Mouse (Mus musculus) frontal cortex, postnatal 10 days (tissue): ENCODE results near the gene Senp8.
"Not testable (repeated sequence)": the region's sequence is repeated elsewhere in the genome, so short reads cannot be mapped to it uniquely, and the experiment has no call there.

Source experiments
- DNase-seq, 2 experiments: peaks; one replicate each; pipeline ENCODE4 v3.0.0; 2022; ENCODE audit warnings: low spot score in 2 of 2, mixed read lengths in 1 of 2

The Senp8 gene

GRCm38 (mm10) chr9:59750267-59751065 lies at the start of gene Senp8, which contains the start of gene Myo9a:
Senp8 (minus strand) TSS chr9:59750710.
Myo9a (plus strand) TSS chr9:59750896.
- DNase-seq, result peak; percentile 99 to 100

- DNase-seq, result not testable (repeated sequence)
Measured at GRCm38 (mm10) chr9:59766966-59767461, 16.5 kb upstream of the Senp8 start.

GRCm38 (mm10) chr9:59760515-59760914 lies 10.0 kb upstream of the Senp8 start:
- no peak for DNase-seq

GRCm38 (mm10) chr9:59757016-59757415 lies 6.5 kb upstream of the Senp8 start:
- not testable (repeated sequence) for DNase-seq

GRCm38 (mm10) chr9:59755199-59755598 lies 4.7 kb upstream of the Senp8 start:
- DNase-seq, result no peak

GRCm38 (mm10) chr9:59751966-59752365 lies 1.5 kb upstream of the Senp8 start:
- no peak for DNase-seq

GRCm38 (mm10) chr9:59751066-59751581 lies 614 bp upstream of the Senp8 start:
- peak in 1 of 2 experiments; percentile 76 for DNase-seq

- DNase-seq, result no peak
Measured at GRCm38 (mm10) chr9:59749581-59750265, 787 bp downstream of the Senp8 start.

GRCm38 (mm10) chr9:59748969-59749368 lies 1.5 kb downstream of the Senp8 start:
- DNase-seq, result no peak

- DNase-seq, result no peak
Measured at GRCm38 (mm10) chr9:59748387-59748786, 2.1 kb downstream of the Senp8 start.

GRCm38 (mm10) chr9:59743903-59744302 lies 6.6 kb downstream of the Senp8 start:
- DNase-seq, result no peak

GRCm38 (mm10) chr9:59740593-59740992 lies 9.9 kb downstream of the Senp8 start:
- no peak for DNase-seq

- DNase-seq, result no peak
Measured at GRCm38 (mm10) chr9:59735394-59735793, 15.1 kb downstream of the Senp8 start.

GRCm38 (mm10) chr9:59733075-59733474 lies 17.4 kb downstream of the Senp8 start:
- no peak for DNase-seq

GRCm38 (mm10) chr9:59731136-59731535 lies 19.4 kb downstream of the Senp8 start:
- no peak for DNase-seq

- no peak for DNase-seq
Measured at GRCm38 (mm10) chr9:59727569-59728286, 22.8 kb downstream of the Senp8 start.

- DNase-seq, result no peak
Measured at GRCm38 (mm10) chr9:59725515-59725914, 25.0 kb downstream of the Senp8 start.

- DNase-seq, result peak; percentile 23 to 27
Measured at GRCm38 (mm10) chr9:59723791-59724442, 26.6 kb downstream of the Senp8 start.

GRCm38 (mm10) chr9:59723096-59723657 lies 27.3 kb downstream of the Senp8 start:
- DNase-seq, result peak; percentile 48 to 63

- no peak for DNase-seq
Measured at GRCm38 (mm10) chr9:59721144-59721543, 29.4 kb downstream of the Senp8 start.

GRCm38 (mm10) chr9:59718237-59718636 lies 32.3 kb downstream of the Senp8 start:
- DNase-seq, result no peak
